Mouse (Mus musculus): ENCODE data around the gene Shisal2a.

DNA sequence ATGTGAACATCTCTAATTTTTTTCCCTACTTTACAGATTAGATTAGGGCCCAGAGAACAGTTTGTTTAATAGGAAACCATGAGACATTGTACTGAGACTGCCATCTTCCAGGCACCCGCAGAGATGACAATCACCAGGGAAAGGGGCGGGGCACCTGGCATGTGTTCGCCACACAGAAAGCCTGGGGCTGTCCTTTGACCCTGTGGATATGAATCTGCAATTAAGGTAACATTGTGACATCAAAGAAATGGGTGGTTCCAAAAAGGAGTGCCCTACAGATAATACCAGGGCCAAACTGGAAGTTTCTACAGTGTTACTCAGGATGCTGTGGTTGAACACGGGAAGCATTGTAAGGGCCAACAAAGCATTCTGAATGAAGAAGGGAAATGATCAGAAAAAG is 12.7 kb downstream of the Shisal2a start:
- TF ChIP-seq GATA2 (IDR thresholded peaks at IDR 0.05; ENCODE audit: borderline replicate concordance, low read depth, low read length) = no peak
- no peak for TF ChIP-seq TAL1 (conservative IDR thresholded peaks at IDR 0.05; ENCODE audit: low read depth, low read length)
- TF ChIP-seq CTCF (IDR thresholded peaks at IDR 0.05; ENCODE audit: low read depth, low read length) = no peak

Measured in G1E (cell line).